Mouse (Mus musculus): Measurements from ENCODE around the gene Dyrk1b. TPM values are rescaled to one million over a fixed set of nuclear protein-coding genes. Genes with fewer than 3 reads are reported as not detected.

Dyrk1b gene
- polyA plus RNA-seq, 1 experiment from 2014 or later: 8.1 TPM

DNA sequence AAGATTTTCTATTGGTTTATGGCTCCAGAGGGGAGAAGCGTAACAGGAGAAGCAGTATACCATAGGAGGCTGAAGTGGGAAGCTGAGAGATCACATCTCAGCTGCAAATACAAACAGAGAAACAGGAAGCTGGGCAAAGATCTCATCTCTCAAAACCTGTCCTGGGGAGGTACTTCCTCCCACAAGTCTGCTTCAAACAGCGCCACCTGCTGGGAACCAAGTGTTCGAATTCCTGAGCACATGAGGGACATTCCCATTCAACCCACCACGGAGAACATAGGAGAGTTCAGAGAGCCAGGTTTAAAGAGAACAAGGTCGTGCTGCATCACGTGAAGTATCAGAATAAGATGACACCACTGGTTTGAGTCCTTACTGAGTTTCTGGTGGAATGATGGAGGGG lies 13.9 kb upstream of the Dyrk1b start:
- Histone ChIP-seq H3K9ac (ENCODE audit: low read depth, low read length) (no peak overlapping the region), H3K27ac (ENCODE audit: low read depth, low read length) (no peak overlapping the region), H3K4me3 (ENCODE audit: low read length) (no peak overlapping the region), H3K4me1 (ENCODE audit: control insufficient read depth, insufficient read depth, low read depth, low read length) (peaks cover 13% of the 10 kb centered on the region), H3K9me3 (ENCODE audit: control insufficient read depth, low read length) (no peaks in the 10 kb centered on the region), H3K27me3 (replicated peaks; ENCODE audit: control insufficient read depth, insufficient read depth, low read length) (no peaks in the 10 kb centered on the region), H3K4me2 (ENCODE audit: low read length) (no peak overlapping the region), H3K36me3 (ENCODE audit: control insufficient read depth, insufficient read depth, low read length) (no peaks in the 10 kb centered on the region)
- ATAC-seq: no peak
- WGBS: 83% methylated on average over 6 of the region's 6 CpGs

DNA sequence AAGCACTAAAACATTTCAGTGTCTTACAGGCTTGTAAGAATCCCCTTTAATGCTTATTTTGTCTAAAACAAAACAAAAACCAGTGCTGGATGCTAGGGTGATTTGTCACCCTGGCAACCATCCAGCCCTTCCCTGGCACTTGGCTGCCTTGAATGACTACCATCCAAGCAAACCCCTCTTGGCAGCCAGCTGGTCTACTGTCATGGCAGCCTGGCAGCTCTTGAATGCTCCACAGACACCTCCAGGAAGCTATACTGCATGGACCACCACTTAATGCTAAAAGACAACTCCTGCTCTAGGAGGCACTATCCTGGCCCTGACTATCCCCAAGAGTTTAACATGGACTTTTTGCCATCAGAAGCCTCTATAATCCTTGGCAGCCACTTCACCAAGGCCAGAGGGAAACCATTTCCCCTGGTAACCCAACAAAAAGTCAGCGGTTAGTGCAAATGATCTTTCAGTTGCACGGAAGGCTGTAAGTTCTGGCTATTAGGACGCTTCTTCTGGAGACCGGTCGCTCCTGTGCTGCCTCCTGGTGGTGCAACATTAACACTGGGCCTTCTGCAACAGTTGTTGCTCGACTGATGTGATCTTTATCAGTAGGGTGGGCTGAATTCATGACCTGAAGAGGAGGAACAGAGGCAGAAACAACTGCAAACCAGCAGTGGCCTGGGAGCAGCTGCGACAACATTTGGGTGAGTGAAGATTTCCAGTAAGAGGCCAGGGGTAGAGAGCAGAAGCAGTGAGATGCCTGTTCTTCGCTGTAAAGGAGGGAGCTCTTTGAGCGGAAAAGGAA lies 10.8 kb upstream of the Dyrk1b start:
- Histone ChIP-seq H3K27ac (ENCODE audit: low read depth, low read length) (peak overlapping the region; percentile 78), H3K4me3 (ENCODE audit: low read length) (peak overlapping the region; percentile 66), H3K4me2 (ENCODE audit: low read length) (peak overlapping the region; percentile 88), H3K9me3 (ENCODE audit: control insufficient read depth, low read length) (no peaks in the 10 kb centered on the region), H3K36me3 (ENCODE audit: control insufficient read depth, insufficient read depth, low read length) (no peaks in the 10 kb centered on the region), H3K27me3 (replicated peaks; ENCODE audit: control insufficient read depth, insufficient read depth, low read length) (no peaks in the 10 kb centered on the region), H3K9ac (ENCODE audit: low read depth, low read length) (peak overlapping the region; percentile 59), H3K4me1 (ENCODE audit: control insufficient read depth, insufficient read depth, low read depth, low read length) (peaks cover 25% of the 10 kb centered on the region)
- ATAC-seq: peak; percentile 68
- 11% methylated on average over 9 of the region's 9 CpGs for WGBS

DNA sequence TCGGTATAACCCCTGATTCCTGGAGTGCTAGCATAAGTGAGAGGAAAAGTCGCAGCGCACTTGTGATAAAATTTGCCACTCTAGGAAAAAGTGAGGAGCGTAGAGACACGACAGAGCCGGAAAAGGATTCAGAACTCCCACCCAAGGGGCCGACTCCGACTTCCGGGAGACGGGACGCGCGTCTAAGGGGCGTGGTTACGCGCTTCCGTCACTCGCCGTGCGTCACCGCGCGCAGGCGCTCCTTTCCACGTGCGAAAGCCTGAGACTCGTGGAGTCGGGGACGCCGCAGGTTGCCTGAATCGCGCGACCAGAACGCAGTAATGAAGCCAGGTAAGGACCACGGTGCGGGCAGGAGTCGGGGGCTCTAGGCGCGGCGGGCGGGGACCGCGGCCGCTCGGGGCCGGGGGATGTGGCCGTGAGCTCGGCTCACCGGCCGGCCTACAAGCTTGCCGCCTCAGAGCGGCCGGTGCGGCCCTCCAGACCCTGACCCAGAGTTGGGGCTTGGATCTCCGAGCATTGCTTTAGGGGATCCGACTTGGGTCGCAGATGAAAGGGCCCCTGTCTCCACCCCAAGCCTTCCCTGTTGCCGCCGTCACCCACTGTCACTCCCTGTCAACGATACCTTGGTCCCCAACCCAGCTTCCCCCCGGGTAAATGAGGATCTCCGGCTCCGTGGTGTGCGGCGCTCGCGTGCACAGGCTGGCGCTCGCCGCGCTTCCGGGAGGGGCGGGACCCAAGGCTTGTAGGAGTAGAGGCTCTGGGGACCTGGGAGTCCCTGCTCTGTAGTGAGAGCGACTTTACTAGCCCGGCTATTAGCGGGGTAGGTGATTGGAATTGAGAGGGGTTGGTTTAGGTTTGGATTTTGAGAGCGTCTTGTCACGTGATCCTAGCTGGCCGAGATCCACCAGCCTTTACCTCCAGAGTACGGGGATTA lies 9.5 kb upstream of the Dyrk1b start, which contains the start of gene Fbl:
Gene Fbl (plus strand): TSS at position 222 of the 934 bp plus-strand sequence.
- Histone ChIP-seq H3K36me3 (ENCODE audit: control insufficient read depth, insufficient read depth, low read length) (no peaks in the 10 kb centered on the region), H3K4me3 (ENCODE audit: low read length) (peak within 1 kb of the TSS; percentile 66), H3K27ac (ENCODE audit: low read depth, low read length) (peak within 1 kb of the TSS; percentile 78), H3K4me1 (ENCODE audit: control insufficient read depth, insufficient read depth, low read depth, low read length) (peaks cover 25% of the 10 kb centered on the region), H3K9me3 (ENCODE audit: control insufficient read depth, low read length) (no peaks in the 10 kb centered on the region), H3K27me3 (replicated peaks; ENCODE audit: control insufficient read depth, insufficient read depth, low read length) (no peaks in the 10 kb centered on the region), H3K9ac (ENCODE audit: low read depth, low read length) (peak within 1 kb of the TSS; percentile 65), H3K4me2 (ENCODE audit: low read length) (peak within 1 kb of the TSS; percentile 88)
- ATAC-seq: peak; percentile 93
- under 1% methylated on average over 74 of the region's 80 CpGs for WGBS

DNA sequence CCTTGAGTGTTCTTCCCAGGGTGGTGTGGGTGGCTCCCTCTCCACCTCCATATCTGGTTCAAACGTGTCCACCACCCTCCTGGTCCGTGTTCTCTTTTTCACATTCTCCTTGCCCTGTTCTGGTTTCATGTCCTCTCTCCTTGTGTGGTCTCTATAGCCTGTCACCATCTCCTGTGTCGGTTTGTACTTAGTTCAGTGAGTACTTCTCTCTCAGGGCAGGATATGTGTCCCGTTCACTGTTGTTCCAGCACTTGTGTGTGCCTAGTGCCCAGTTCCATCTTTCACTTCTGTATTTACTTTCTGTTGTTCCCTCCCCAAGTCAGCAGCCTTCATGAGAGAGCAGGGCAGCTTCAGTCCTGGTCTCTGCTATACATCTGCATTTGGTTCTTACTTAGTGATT lies 3.9 kb upstream of the Dyrk1b start:
- Histone ChIP-seq H3K4me3 (ENCODE audit: low read length) (no peak overlapping the region), H3K36me3 (ENCODE audit: control insufficient read depth, insufficient read depth, low read length) (peaks cover 14% of the 10 kb centered on the region), H3K27ac (ENCODE audit: low read depth, low read length) (no peak overlapping the region), H3K9me3 (ENCODE audit: control insufficient read depth, low read length) (no peaks in the 10 kb centered on the region), H3K4me1 (ENCODE audit: control insufficient read depth, insufficient read depth, low read depth, low read length) (peaks cover 13% of the 10 kb centered on the region), H3K4me2 (ENCODE audit: low read length) (no peak overlapping the region), H3K27me3 (replicated peaks; ENCODE audit: control insufficient read depth, insufficient read depth, low read length) (no peaks in the 10 kb centered on the region), H3K9ac (ENCODE audit: low read depth, low read length) (no peak overlapping the region)
- ATAC-seq: no peak
- 89% methylated on average over 4 of the region's 4 CpGs for WGBS

DNA sequence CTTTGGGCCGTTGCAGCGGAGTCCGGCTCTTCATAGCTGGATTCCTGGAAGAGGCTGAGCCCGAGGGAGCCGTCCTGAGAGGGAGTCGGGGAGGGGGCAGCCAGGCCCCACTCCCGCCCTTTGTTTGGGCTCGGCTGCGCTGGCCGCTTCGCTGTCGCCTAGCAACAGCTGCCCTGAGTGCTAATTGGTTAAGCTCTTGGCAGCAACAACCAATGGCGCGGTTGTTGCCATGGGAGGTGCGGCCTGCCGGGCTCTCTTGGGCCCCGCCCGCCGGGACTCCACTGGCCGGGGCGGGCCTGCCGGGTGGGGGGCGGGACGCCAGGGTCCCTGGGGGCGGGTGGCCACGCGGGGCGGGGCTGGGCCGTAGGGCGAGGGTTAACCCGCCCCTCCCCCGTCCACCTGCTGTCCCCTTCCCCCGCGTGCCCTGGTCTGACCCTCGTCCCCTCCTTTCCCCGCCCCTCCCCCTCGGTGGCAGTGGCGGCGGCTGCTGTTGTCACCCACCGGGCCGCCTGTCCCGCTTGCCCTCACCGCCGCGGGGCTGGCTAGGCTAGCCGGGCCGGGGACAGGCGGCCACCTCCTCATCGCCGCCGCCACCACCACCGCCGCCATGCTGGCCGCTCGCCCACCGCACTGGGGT lies 590 bp downstream of the Dyrk1b start:
- peak overlapping the region; percentile 95 for H3K27ac ChIP-seq (ENCODE audit: low read depth, low read length)
- peaks cover 49% of the 10 kb centered on the region for H3K36me3 ChIP-seq (ENCODE audit: control insufficient read depth, insufficient read depth, low read length)
- peak; percentile 94 for ATAC-seq
- H3K4me1 ChIP-seq (ENCODE audit: control insufficient read depth, insufficient read depth, low read depth, low read length): peaks cover 12% of the 10 kb centered on the region
- no peaks in the 10 kb centered on the region for H3K9me3 ChIP-seq (ENCODE audit: control insufficient read depth, low read length)
- peak overlapping the region; percentile 79 for H3K4me2 ChIP-seq (ENCODE audit: low read length)
- under 1% methylated on average over 34 of the region's 56 CpGs for WGBS
- H3K4me3 ChIP-seq (ENCODE audit: low read length): peak overlapping the region; percentile 95
- no peaks in the 10 kb centered on the region for H3K27me3 ChIP-seq (replicated peaks; ENCODE audit: control insufficient read depth, insufficient read depth, low read length)
- H3K9ac ChIP-seq (ENCODE audit: low read depth, low read length): peak overlapping the region; percentile 93

DNA sequence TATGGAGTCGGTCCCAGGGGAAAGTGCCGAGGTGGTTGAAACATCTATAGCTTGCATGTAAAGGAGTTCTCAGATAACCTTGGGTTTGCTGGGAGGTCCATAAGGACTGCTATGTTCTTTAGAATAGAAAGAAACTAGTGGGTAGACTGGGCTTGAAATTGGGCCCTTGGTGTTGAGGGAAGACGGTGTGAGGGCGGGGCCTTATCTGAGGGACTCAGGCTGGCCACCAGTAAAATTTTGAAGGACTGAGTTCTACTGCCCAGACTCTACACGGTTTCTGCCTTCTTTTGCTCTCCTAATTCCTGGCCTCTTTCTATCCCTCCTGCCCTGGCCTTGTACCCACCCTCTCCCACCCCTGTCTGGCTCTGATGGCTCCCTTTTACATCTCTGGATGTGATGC lies 1.6 kb downstream of the Dyrk1b start:
- peak overlapping the region; percentile 95 for H3K4me3 ChIP-seq (ENCODE audit: low read length)
- H3K9ac ChIP-seq (ENCODE audit: low read depth, low read length): peak overlapping the region; percentile 93
- H3K27me3 ChIP-seq (replicated peaks; ENCODE audit: control insufficient read depth, insufficient read depth, low read length): no peaks in the 10 kb centered on the region
- 77% methylated on average over 5 of the region's 5 CpGs for WGBS
- peaks cover 58% of the 10 kb centered on the region for H3K36me3 ChIP-seq (ENCODE audit: control insufficient read depth, insufficient read depth, low read length)
- H3K4me2 ChIP-seq (ENCODE audit: low read length): peak overlapping the region; percentile 79
- H3K27ac ChIP-seq (ENCODE audit: low read depth, low read length): peak overlapping the region; percentile 95
- ATAC-seq: no peak
- peaks cover 12% of the 10 kb centered on the region for H3K4me1 ChIP-seq (ENCODE audit: control insufficient read depth, insufficient read depth, low read depth, low read length)
- no peaks in the 10 kb centered on the region for H3K9me3 ChIP-seq (ENCODE audit: control insufficient read depth, low read length)

DNA sequence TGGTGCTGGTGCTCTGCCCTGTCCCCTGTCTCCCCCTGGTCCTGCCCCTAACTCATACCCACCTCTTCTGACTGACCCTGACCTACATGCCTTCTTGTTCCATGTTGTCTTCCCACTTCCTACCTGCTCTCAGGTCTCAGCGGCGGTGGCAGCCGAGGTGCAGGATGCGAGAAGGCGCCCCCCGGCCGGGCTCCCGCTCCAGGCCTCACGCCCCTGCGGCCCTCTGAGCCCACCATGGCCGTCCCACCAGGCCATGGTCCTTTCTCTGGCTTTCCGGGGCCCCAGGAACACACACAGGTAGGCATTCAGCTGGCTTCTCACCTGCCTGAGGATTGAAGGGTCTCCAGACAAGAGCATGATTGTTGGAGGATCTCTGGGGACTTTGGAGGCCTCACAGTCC lies 2.1 kb downstream of the Dyrk1b start:
- H3K4me2 ChIP-seq (ENCODE audit: low read length): peak overlapping the region; percentile 79
- H3K27me3 ChIP-seq (replicated peaks; ENCODE audit: control insufficient read depth, insufficient read depth, low read length): no peaks in the 10 kb centered on the region
- no peaks in the 10 kb centered on the region for H3K9me3 ChIP-seq (ENCODE audit: control insufficient read depth, low read length)
- H3K27ac ChIP-seq (ENCODE audit: low read depth, low read length): no peak overlapping the region
- H3K4me1 ChIP-seq (ENCODE audit: control insufficient read depth, insufficient read depth, low read depth, low read length): peaks cover 12% of the 10 kb centered on the region
- no peak for ATAC-seq
- no peak overlapping the region for H3K4me3 ChIP-seq (ENCODE audit: low read length)
- H3K9ac ChIP-seq (ENCODE audit: low read depth, low read length): no peak overlapping the region; the same call in 1 of the 2 replicates
- 98% methylated on average over 12 of the region's 12 CpGs for WGBS
- H3K36me3 ChIP-seq (ENCODE audit: control insufficient read depth, insufficient read depth, low read length): peaks cover 58% of the 10 kb centered on the region

DNA sequence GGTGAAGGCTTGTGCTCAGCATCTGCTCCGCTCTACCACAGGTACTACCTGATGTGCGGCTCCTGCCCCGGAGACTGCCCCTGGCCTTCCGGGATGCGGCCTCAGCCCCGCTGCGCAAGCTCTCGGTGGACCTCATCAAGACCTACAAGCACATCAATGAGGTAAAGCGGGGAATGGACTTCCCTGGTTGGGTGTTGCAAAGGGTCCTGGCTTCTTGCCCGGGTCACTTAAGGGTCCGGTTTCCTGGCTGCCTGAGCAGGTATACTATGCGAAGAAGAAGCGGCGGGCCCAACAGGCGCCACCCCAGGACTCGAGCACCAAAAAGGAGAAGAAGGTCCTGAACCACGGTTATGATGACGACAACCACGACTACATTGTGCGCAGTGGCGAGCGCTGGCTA lies 3.1 kb downstream of the Dyrk1b start:
- 98% methylated on average over 22 of the region's 22 CpGs for whole genome bisulfite sequencing
- Histone ChIP-seq H3K27ac (ENCODE audit: low read depth, low read length) (no peak overlapping the region), H3K9ac (ENCODE audit: low read depth, low read length) (no peak overlapping the region), H3K4me1 (ENCODE audit: control insufficient read depth, insufficient read depth, low read depth, low read length) (peaks cover 12% of the 10 kb centered on the region), H3K36me3 (ENCODE audit: control insufficient read depth, insufficient read depth, low read length) (peaks cover 63% of the 10 kb centered on the region), H3K27me3 (replicated peaks; ENCODE audit: control insufficient read depth, insufficient read depth, low read length) (no peaks in the 10 kb centered on the region), H3K9me3 (ENCODE audit: control insufficient read depth, low read length) (no peaks in the 10 kb centered on the region), H3K4me3 (ENCODE audit: low read length) (no peak overlapping the region), H3K4me2 (ENCODE audit: low read length) (no peak overlapping the region)
- no peak for ATAC-seq
